Mouse (Mus musculus): ENCODE measurements at regions not wholly inside any gene's neighbourhood (a gene's known extent, or its start where the extent isn't known, plus 50 kb on each side); places are given as distances from the start of the nearest gene placed in this dataset.
A peak's percentile ranks its signal among the peaks of the same experiment; 100 is the strongest.

DNA sequence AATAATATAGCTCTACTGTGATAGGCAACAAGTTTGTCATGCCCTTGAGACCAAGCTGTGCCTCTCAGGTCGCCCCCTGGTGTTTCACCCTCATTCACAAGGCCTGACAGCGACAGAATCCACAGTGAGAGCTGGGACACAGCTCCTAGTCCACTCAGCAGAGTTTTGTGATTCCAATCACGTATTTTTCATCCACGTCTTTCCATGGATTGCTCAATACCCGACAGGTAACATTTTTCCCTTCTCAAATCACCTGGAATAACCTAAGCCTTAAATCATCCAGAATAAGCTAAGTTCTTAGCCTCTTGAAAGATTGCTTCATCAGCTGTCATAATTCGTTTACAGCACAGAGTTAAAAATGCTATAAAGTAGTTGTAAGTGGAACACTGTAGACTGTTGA, 211.3 kb downstream of the Ccdc91 start:
- no peak for DNase-seq (ENCODE audit: low spot score in 2 of 2)

DNA sequence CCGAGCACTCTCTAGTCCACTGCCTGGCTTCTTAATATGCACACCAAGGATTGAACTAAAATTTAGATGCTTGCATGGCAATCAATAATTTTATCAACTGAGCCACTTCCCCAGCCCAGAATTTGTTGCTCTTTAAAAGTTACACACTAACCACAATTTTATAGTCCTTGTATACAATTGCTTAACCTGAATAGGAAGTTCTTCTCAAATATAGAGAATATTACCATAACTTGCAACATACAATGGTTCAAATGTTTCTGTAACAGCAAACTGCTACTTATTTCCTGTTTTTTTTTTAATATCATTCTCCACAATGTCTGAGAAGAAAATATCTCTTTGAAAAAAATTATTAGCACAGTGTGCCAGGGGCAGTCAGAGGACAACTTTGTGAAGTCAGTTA, 222.6 kb downstream of the Ccdc91 start:
- DNase-seq (ENCODE audit: low spot score in 2 of 2) = no peak

DNA sequence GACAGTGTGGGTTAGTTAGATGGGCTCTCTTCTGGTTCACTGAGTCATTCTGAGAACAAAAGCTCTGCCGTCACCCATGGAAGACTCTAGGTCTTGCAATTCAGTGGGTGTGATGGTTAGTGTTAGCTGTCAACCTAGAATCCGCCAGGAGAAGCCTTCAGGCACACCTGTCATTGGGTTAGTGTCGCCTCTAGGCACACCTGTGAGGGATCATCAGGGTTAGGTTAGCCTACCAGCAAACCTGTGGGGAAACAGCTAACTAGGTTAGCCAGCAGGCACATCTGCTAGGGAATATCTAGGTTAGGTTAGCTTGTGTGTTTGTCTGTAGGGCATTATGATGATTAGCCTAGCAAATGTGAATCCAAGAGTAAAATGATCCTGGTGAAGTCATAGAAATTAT, 223.8 kb downstream of the Ccdc91 start:
- no peak for DNase-seq (ENCODE audit: low spot score in 2 of 2)

DNA sequence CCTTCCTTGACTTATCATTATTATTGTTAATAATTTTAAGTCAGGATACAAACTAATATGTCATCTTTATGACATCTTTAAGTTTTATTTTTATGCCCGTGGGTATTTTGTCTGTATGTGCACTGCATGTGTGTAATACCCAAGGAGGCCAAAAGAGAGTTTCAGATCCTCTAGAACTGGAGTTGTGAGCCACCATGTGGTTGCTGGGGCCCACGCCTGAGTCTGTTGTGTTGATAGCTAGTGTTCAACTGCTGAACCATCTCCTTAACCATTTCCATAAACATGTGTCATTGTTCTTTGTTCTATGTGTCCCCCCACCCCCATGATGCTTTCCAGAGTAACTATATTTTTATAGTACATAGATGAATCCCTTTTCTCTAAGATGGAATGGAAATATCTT, 225.0 kb downstream of the Ccdc91 start:
- DNase-seq (ENCODE audit: low spot score in 2 of 2) = no peak

DNA sequence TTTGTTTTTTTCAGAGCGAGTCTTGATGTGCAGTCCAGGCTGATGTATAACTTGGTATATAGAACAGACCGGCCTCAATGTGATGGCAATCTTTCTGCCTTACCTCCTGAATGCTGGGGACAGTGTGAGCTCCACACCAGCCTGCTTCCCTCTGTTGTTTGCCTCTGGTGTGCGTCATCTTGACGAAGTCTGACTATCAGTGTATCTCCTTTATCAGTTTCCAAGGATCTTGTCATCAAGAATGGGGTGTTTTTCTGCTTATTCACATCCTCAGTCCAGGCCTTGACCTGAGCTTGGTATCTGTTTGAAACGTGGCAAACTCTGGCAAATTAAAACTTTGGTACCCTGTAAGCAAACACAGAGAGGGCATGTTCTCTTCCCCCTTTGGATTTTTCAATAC, 226.3 kb downstream of the Ccdc91 start:
- DNase-seq (ENCODE audit: low spot score in 2 of 2) = no peak

DNA sequence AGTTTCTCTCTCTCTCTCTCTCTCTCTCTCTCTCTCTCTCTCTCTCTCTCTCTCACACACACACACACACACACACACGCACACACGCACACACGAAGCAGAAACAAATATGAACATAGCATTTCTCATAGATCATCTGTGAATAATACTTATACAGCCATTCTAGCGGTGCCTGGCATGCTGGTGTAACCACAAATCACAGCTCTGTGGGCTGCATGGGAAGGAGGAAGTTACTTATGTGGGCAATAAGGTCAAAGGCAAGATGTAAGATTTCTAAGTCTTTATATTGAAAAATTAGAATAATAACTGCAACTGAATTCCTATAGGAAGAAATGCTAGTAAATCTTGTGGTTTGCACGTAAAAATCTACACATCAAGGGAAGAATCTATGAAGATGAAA, 228.7 kb downstream of the Ccdc91 start:
- DNase-seq (ENCODE audit: low spot score in 2 of 2) = no peak

DNA sequence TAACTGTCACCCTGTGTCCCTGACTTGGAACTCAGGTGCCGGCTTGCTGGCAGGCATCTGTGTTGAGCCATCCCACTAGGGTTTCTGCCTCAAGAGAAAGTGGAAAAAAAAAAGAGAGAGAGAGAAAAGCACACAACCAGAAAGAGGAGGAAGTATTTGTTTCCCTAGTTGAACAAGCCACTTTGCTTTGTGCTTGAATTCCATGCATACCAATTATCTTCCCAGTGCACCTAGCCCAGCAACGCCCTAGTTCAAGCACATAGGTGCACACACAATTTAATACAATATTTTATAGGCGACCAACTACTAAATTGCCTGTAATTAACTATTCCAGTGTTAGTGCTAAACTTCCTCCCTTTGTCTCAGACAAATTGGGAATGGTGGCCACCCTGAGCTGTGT, 230.3 kb downstream of the Ccdc91 start:
- DNase-seq (ENCODE audit: low spot score in 2 of 2) = no peak

DNA sequence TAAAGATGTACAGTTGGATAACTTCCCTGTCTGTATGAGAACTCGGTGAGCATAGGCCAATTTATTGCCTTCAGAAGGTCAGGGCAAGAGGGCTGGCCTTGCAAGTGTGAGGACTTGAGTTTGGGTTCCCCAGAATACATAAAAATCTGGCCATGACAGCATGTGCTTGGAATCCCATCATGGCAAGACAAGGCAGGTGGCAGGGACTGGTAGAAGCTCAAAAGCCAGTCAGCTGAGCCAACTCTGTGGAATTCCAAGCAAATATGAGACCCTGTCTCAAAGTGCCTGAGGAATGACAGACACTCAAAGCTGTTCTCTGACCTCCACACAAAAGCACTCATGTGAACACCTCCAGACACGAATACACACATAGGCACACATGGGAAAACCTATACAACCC, 231.1 kb downstream of the Ccdc91 start:
- no peak for DNase-seq (ENCODE audit: low spot score in 2 of 2)

DNA sequence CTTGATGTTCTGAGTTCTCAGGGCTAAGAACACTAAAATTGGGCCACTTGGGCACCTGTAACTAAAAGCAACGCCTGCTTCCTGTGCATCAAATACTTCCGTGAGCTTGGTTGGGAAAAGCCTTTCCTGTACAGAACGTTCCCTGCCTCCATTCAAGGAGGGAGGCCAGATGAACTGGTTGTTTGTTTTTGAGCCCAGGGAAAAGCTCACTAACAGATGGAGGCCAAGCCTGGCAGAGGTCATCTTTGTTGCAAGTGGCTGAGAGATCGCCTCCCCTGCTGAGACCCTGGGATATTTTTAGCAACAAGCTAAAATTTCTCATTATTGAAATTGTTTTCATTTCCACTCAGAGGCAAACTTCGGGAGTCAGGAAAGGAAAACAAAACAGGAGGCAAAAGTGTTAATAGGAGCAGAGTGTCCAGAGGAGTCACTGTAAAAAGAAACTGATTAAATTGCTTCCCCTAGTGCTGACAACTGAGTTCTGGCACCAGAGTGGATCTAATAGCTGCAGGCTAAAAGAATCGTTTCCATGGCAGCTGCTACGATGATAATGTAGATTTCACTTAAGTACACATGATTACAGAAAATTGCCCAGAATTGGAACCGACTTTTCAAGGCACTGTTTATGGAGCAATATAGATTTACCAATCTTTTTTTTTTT, 242.6 kb downstream of the Ccdc91 start:
- DNase-seq (ENCODE audit: low spot score in 2 of 2) = peak; percentile 22 to 40

DNA sequence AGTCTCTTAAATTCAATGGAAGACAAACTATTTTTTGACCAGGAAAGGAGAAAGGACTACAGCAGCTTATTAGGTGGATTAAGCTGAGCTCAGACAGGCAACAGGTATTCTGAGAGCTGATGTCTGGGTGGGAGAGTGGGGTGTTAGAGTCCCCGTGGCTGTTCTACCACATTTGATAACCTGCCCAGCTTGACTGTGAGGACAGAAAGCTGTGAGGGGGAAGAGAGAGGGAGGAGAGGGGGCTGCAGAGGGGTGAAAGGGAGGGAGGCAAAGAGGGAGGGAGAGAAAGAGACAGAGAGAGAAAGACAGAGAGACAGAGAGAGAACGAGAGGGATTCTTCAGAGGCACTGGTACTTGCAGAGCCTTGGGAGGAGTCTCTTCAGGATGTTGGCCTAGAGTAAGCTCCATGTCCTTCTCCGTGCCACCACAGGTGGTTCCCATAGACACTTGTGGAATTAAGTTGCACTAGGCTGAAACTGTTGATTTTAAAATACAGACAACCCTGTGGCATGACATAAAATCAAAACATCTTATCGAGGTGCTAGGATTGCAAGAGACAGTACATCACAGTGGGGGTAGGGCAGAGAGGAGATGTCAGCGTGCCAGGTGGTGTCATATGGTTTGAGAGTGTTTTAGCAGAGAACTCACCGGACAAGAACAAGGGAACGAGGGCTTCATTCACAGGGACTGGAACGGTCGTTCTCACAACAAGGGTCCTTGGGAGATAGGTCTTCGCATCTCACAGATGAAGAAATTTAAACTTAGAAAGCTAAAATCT, 243.3 kb downstream of the Ccdc91 start:
- no peak for DNase-seq (ENCODE audit: low spot score in 2 of 2)

DNA sequence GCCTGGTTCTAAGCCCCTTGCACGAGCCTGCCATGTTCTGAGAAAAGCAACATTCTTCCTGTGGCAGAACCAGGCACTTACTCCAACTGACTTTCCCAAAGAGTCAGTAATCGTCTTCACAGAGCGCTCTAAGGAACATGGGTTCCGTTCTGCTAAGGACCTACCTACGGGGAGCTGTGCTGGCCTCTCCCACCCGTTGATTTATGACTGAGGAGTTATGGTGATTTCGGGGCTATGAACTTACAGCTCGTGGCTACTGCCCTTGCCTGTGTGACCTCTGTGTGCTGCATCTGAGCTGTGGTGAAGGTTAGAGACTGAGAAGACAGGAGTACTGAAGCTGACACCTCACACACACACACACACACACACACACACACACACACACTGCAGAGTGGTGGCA, 243.9 kb downstream of the Ccdc91 start:
- DNase-seq (ENCODE audit: low spot score in 2 of 2) = no peak

DNA sequence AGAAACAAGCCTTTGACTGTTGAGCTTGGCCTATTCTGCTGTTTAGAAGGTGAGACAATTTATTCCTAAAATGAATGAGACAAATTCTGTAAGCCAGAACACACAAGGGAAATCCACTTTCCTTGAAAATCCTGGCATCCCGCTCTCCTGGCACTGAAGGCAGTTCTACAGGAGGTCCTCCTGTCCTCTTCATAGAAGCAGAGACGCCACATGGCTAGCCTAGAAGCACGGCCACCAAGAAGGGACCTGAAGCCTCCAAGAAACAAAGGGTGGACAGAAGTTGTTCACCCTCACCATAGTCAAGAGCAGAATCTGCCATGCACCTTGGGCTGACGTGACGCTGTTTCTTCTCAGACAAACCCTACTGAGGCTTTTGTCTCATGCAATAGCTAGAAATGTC, 247.7 kb downstream of the Ccdc91 start:
- no peak for DNase-seq (ENCODE audit: low spot score in 2 of 2)

DNA sequence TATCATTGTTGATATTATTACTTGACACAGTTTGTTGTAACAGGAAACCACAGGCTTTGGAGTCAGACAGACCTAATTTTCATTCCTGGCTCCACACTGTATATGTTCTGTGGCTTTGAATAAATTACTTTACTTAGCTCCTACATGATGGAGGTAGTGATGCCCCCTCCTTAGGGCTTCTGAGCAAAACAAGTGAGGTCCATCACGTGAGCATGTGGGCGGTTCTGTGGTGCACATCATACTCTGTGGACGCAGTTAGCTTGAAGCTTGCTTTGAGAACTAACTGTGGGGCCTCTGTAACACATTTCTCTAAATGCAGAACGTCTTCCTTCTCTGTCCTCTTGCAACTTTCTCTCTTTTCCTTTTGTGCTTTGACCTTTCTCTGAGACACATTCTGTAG, 251.4 kb downstream of the Ccdc91 start:
- DNase-seq (ENCODE audit: low spot score in 2 of 2) = no peak

DNA sequence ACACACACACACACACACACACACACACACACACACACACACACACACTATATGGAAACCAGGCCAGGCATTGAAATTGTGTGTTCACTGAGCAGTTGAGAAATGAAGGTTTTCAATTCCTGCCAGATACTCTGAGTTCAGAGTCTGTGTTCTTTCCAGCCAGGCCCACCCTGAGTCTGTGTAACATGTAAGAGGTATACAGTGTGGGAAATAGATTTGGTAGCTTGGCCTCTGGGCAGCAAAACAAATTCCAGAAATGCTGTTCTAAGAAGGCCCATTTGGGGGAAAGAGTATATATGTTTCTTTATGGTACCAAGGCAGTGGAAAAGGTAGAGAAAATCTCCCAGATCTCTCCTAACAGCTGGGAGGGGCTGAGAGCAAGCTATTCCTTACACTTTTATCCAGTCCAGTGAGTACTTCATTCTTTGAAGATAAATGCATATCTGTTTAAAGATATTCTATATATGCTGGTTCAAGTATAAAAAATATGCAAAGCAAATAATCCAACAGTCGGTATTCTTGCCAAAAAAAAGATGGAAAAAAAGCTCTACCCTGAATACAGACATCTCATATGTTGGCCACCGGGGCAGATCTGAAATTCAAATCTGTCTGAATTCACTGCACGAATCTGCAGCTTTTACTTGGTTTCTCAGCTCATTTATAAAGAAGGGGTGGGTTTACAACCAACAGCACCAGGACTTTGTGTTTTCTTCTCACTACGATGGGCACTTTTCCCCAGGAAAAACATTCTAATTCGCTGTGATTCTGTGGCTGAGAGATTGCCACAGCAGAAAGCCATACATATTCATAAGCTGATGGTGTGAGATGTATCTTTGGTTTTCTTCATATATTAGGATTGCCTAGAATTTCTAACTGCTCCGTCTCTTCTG, 252.3 kb downstream of the Ccdc91 start:
- DNase-seq (ENCODE audit: low spot score in 2 of 2) = peak in 1 of 2 experiments; percentile 10

DNA sequence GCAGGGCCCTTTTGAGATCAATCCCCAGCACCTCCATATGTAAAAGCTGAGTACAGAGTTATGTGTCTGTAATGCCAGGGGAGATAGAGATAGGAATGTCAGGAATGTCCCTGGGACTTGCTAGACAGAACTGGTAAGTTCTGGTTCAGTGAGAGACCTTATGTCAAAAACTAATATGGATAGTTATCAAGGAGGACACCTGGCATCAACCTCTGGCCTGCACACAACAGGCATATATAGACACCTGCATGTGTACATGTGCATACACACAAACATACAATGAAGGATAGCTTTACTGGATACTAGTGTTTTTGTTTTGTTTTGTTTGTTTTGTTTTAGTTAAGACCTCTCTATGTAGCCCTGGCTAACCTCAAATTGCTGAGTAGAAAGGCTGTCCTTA, 254.1 kb downstream of the Ccdc91 start:
- no peak for DNase-seq (ENCODE audit: low spot score in 2 of 2)

DNA sequence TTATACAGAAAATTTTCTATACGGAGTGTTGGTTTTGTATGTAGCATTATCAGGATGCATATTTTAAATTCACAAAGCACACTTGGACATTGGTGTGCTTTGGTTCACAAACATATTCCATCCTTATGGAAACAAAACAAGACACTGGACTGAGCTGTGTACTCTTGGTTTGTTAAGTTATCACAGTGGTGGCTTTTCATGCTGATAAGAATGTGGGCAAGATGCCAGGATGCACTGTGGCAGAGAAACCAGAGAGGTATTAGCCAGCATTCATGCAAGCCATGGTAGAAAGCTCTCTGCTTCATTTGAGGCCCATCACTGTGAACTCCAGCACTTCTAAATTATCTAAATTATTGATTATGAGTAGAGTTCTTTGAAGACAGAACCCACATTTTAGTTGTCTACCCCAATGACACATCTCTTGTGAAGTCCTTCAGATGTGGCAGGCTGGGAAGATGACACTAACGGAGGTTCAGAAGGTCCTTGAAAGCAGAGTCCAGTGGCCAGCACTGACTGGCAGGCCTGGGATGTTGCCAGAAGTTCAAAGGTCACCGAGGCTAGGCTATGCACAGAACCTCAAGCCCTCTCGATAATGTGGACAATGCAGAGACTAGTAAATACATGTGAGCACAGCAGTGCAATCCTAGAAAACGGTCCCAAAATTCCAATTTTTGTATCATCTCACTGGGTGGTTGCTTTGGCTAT, 263.1 kb downstream of the Ccdc91 start:
- no peak for DNase-seq (ENCODE audit: low spot score in 2 of 2)

DNA sequence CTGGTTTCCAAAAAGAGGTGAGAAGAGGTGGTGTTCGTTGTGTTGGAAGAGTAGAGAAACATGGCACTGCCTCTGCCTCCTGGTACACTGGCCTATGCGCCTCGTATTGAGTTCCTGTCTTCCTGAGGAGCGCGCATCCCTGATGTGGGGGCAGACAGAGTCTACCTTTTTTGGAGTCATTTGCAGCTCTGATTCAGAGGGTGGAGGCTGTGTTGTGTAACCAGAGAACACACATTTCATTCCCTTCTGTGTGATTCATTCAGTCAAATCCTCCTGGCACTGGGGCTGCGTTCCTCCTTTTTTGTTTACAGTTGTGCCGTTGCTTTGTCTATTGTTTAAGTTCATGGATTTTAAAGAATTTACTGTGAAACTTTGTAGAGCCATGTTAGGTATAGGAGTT, 265.8 kb downstream of the Ccdc91 start:
- peak; percentile 44 to 74 for DNase-seq (ENCODE audit: low spot score in 2 of 2)

DNA sequence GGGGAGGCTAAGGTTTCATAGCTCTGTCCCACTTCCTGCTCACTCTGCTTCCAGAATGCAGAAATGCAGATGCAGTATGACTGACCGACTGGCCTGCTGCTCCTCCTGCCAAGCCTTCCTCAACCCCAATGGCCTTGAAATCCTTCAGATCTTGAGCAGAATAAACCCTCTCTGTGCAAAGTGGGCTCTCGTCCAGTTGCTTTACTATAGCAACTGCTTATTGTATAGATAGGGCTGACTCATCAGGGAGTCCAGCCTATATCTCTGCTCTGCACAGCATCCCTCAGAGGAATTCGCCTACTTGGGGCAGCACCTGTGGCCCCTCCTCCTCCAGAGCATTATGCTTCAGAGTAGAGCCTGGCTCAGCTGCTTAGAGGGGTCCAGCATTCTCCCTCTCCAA, 268.5 kb downstream of the Ccdc91 start:
- DNase-seq (ENCODE audit: low spot score in 2 of 2) = no peak

DNA sequence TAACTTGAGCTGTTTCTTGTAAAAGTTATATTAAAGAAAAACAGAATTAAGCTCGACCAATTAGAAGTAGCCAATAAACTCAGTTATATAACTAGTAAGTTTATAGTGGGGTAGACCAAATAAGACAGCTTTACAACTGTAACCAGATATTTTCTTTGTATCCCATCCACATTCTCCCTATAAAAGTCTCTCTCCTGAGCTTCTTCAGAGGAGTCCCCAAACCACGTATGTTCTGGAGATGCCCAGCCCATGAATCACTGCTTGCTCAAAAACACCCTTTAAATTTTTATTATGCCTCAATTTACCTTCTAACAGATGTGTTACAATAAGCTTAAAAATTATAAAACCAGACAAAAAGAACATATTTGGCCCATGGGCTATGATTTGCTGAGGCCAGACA, 270.1 kb downstream of the Ccdc91 start:
- DNase-seq (ENCODE audit: low spot score in 2 of 2) = no peak

DNA sequence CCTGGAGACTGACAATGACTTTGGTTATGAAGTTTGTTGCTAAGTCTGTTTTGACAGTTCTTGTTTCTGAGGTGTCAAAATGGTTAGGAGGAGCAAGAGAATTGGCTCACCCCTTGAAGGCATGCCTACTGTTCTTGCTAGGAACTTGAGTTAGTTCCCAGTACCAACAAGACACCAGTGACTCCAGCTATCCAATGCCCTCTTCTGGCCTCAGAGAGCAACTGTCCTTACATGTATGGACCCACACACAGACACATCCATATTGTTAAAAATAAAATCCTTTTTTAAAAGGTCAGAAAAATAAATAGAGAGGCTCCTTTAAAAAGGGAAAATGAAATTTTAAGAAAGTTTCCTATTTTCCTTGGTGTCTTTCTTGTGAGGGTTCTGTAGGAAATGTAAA, 272.3 kb downstream of the Ccdc91 start:
- DNase-seq (ENCODE audit: low spot score in 2 of 2) = no peak

DNA sequence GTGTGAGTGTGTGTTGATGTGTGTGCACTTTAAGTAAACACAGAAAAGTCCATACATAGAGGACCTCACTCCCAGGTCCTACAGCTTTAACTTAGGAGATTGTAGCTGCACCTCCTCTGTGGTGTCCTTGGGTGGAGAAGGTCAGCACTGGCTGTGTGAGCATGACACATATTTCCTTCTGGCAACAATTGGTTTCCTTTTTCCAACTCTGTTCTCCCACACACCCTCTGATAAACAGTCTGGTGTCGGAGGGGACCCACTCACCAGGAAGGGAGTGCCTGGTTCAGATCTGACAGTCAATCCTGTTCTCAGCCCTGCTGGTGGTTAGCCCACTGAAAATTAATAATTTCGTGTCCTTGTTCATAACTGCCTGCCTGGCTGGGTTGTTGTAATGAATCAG, 276.7 kb downstream of the Ccdc91 start:
- DNase-seq (ENCODE audit: low spot score in 2 of 2) = no peak

DNA sequence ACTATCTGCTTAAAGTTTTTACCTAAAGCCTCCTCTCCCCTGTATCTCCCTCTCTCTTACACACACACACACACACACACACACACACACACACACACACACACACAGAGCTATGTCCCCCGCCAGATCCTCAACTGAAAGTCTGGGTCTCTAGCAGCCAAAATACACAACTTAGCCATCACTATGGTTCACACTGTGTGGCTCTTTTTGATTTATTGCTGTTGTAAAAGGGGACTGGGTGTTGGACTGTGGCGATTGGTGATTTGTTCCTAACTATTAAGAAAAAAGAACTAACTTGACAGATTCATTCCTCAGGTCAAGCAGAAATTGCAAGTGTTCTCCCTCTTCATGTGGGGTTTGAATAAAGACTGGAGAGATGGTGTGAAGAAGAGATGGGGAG, 278.2 kb downstream of the Ccdc91 start:
- no peak for DNase-seq (ENCODE audit: low spot score in 2 of 2)

Measured in right cerebral cortex, postnatal 36 days (tissue).